Mouse (Mus musculus) cortical plate, adult 2 months (tissue): ENCODE results near the gene Srgap1.

ENCODE experiments used
- CTCF ChIP-seq: fragments of 200-500 bp; IDR thresholded peaks from 2 replicates; pipeline ENCODE4 v1.5.1; 2011; ENCODE audit warnings: mild to moderate bottlenecking, control low read depth, low read length; ENCODE audit not compliant: insufficient read depth; ENCODE audit errors: extremely low read depth
- POLR2A ChIP-seq: fragments of 200-500 bp; IDR thresholded peaks from 2 replicates; pipeline ENCODE4 v1.6.1; 2011; ENCODE audit warnings: mild to moderate bottlenecking, low read length, control low read depth; ENCODE audit not compliant: insufficient read depth; ENCODE audit errors: extremely low read depth

- no peak for TF ChIP-seq CTCF
- no peak for TF ChIP-seq POLR2A
Observed at GRCm38 (mm10) chr10:121833443-121833842, 213.7 kb downstream of the Srgap1 start.
